Mouse (Mus musculus) forebrain, postnatal 0 days (tissue): ENCODE data around the gene Ccpg1. TPM values are rescaled to one million over a fixed set of nuclear protein-coding genes. Genes with fewer than 3 reads are reported as not detected.

ENCODE experiments used
- ATAC-seq: fragments of 200-750 bp; cut with Nextera tagmentation; 2 replicates; pipeline ENCODE4 v1.8.0; 2017; ENCODE audit warnings: mild to moderate bottlenecking, moderate library complexity
- DNase-seq: peaks from one replicate; pipeline ENCODE4 v3.0.0-alpha.2; 2015
- H3K27ac ChIP-seq: fragments of 300-500 bp; sonication (generic); 2 replicates; pipeline ENCODE4 v1.5.1; 2014; ENCODE audit warnings: low read depth, mild to moderate bottlenecking, antibody characterized with exemption, low read length, moderate library complexity, mixed read lengths
- H3K27me3 ChIP-seq: fragments of 300-500 bp; sonication (generic); 2 replicates; pipeline ENCODE4 v1.6.1; 2014; ENCODE audit warnings: mild to moderate bottlenecking, low read length, mixed read lengths; ENCODE audit not compliant: insufficient read depth
- H3K36me3 ChIP-seq: fragments of 300-500 bp; sonication (generic); 2 replicates; pipeline ENCODE4 v1.6.1; 2014; ENCODE audit warnings: mild to moderate bottlenecking, moderate library complexity; ENCODE audit not compliant: insufficient read depth
- H3K4me1 ChIP-seq: fragments of 300-500 bp; sonication (generic); 2 replicates; pipeline ENCODE4 v1.6.1; 2014; ENCODE audit warnings: antibody characterized with exemption; ENCODE audit not compliant: insufficient read depth
- H3K4me2 ChIP-seq: fragments of 300-500 bp; sonication (generic); 2 replicates; pipeline ENCODE4 v1.6.1; 2014; ENCODE audit warnings: low read depth, mild to moderate bottlenecking, moderate library complexity
- H3K4me3 ChIP-seq: fragments of 300-500 bp; sonication (generic); 2 replicates; pipeline ENCODE4 v1.5.1; 2014; ENCODE audit warnings: low read depth, low read length, mixed read lengths
- H3K9ac ChIP-seq: fragments of 300-500 bp; sonication (generic); 2 replicates; pipeline ENCODE4 v1.6.1; 2014; ENCODE audit warnings: mild to moderate bottlenecking
- H3K9me3 ChIP-seq: fragments of 300-500 bp; sonication (generic); 2 replicates; pipeline ENCODE4 v1.6.1; 2016; ENCODE audit warnings: low read length
- CTCF ChIP-seq: sonication (generic); IDR thresholded peaks from 2 replicates; pipeline ENCODE4 v1.5.1; 2016; ENCODE audit warnings: antibody characterized with exemption, control low read depth, low read depth
- WGBS: fragments of 180-500 bp; shearing (Covaris S2); extraction: QIAGEN DNeasy Blood & Tissue Kit; methylation state at CpG from one replicate; pipeline ENCODE4 v1.1.7; 2014; 5-methylcytosine and 5-hydroxymethylcytosine counted together
- polyA plus RNA-seq: library from polyadenylated mRNA; unstranded; fragments of >200 nt; fragmentation: Nextera tagmentation; extraction: Ambion mirVana; gene quantifications from 2 replicates; pipeline ENCODE4 v1.2.1, GENCODE M21; 2015
- total RNA-seq: library from RNA; depleted of rRNA; stranded (reverse); fragments of >200 nt; gene quantifications from 2 replicates; pipeline ENCODE4 v1.2.3, GENCODE M21; 2014

The Ccpg1 gene
- total and polyA plus RNA-seq, 2 experiments from 2014 or later: 31.9 to 42.5 TPM

DNA sequence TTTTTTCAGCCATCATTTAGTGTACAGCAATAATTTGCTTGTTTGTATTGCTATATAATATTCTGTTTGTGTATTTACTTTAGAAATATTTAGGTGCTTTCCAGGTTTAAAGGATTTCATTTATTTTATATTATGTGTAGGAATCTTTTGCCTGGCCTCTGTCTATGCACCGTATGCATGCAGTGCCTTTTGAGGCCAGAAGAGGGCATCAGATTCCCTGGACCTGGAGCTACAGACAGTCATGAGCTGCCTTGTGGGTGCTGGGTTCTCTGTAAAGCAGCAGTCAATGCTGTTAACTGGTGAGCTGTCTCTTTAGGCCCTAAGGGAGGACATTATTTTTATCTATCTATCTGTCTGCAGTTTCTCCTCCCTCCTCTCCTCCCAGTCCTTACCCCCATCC is 29.7 kb upstream of the Ccpg1 start:
- no peaks in the 10 kb centered on the region for H3K9me3 ChIP-seq
- TF ChIP-seq CTCF: peak; percentile 82
- no peaks in the 10 kb centered on the region for H3K36me3 ChIP-seq
- DNase-seq (peak; percentile 69), ATAC-seq (peak; percentile 58)
- H3K27me3 ChIP-seq: no peaks in the 10 kb centered on the region
- H3K9ac ChIP-seq: no peak overlapping the region
- no peak overlapping the region for H3K4me3 ChIP-seq
- WGBS: 13% methylated on average over 1 of the region's 1 CpGs
- no peak overlapping the region for H3K4me2 ChIP-seq
- H3K27ac ChIP-seq: no peak overlapping the region
- peaks cover 4% of the 10 kb centered on the region; the same call in 1 of the 2 replicates for H3K4me1 ChIP-seq

DNA sequence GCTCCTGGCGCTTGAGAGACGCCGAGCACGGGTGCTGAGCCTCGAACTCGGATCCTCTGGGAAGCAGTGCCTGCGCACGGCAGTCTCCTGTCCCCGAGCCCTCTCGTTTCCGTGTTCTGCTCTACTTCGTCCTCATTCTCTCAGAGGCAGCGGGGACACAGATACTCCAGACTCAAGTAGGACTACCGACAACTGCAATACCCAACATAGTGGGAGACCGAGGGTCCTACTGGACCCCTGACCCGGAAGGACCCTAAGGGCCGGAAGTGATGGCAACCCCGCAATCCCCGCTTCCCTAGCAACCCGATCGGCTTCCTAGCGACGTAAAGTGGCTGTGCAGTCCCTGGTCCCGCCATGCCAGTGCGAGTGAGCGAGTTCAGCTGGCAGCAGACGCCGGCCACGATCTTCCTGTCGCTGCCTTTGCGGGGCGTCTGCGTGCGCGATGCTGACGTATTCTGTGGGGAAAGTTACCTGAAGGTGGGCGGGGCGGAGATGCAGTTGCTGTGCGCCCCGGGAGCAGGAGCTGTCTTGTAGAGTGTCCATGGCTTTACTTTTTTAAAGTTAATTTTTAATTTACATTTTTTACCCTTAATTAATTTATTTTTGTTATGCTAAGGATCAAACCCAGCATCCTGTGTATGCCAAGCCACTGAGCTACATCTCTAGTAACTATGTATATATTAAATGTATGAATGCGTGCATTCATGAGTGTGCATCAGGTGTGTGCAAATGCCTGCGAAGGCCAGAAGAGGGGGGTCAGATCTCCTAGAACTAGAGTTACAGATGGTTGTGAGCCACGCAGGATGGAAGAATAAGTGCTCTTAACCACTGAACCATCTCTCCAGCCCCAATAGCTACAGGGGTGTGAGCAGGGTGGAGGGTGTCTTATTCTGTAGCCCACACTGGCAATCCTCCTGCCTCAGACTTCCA is 26.4 kb upstream of the Ccpg1 start, which contains the start of the genes Dyx1c1 and Gm44503:
TSS of gene Dyx1c1 (plus strand) at position 265 of the 930 bp plus-strand sequence.
TSS of gene Gm44503 (plus strand) at position 332 of the 930 bp plus-strand sequence.
- H3K27ac ChIP-seq: peak within 1 kb of the TSS; percentile 54

DNA sequence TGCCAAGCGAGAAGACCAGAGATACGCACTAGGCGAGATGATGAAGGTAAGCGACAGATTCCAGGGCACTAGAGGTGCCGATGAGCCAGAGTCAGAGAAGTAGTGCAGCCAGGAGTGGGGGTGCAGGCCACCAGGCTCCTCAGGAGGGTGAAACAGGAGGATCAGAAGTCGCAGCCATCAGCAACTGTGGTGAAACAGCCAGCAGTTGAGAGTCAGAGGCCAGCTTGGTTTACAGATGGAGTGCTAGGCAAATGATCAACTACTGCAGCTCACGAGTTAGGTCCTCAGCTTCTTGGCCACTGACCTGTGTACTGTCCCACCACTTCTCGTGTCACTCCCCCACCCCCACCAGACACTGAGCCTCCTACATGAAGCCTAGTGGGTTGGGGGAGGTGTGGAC is 23.9 kb upstream of the Ccpg1 start:
- TF ChIP-seq CTCF: no peak
- no peak for ATAC-seq
- no peak overlapping the region for H3K4me3 ChIP-seq
- no peak for DNase-seq
- H3K36me3 ChIP-seq: no peaks in the 10 kb centered on the region
- no peak overlapping the region for H3K4me2 ChIP-seq
- 78% methylated on average over 8 of the region's 8 CpGs for WGBS
- peaks cover 4% of the 10 kb centered on the region; the same call in 1 of the 2 replicates for H3K4me1 ChIP-seq
- H3K27ac ChIP-seq: no peak overlapping the region
- H3K9ac ChIP-seq: no peak overlapping the region
- H3K9me3 ChIP-seq: no peaks in the 10 kb centered on the region
- H3K27me3 ChIP-seq: no peaks in the 10 kb centered on the region

More for the DNA sequence above, 26.4 kb upstream of the Ccpg1 start, which contains the start of the genes Dyx1c1 and Gm44503:
- WGBS: 3% methylated on average over 43 of the region's 43 CpGs
- H3K36me3 ChIP-seq: no peaks in the 10 kb centered on the region
- DNase-seq (peak; percentile 90), ATAC-seq (peak; percentile 98)
- peak within 1 kb of the TSS; percentile 69 for H3K4me2 ChIP-seq
- H3K9ac ChIP-seq: peak within 1 kb of the TSS; percentile 57
- no peaks in the 10 kb centered on the region for H3K9me3 ChIP-seq
- no peaks in the 10 kb centered on the region for H3K27me3 ChIP-seq
- TF ChIP-seq CTCF: peak; percentile 58
- peak within 1 kb of the TSS; percentile 59 for H3K4me3 ChIP-seq
- H3K4me1 ChIP-seq: peaks cover 4% of the 10 kb centered on the region; the same call in 1 of the 2 replicates

DNA sequence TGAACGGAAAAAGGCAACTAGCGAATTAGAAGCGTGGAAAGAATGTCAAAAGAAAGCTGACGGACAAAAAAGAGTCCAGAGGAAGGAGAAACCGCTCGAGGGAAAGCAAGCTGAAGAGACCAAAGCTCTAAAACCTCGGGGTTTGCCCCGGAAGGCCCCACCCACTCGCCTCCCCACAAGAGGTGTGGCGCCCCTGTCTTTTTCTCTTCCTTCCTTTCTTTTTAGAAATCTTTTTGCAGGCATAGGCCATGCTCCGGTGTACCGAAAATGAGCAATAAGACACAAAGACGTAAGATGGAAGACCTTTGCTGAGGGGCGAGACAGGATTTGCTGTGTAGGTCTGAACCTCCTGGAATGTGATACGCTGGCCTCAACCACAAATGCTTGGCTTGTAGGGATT is 23.3 kb upstream of the Ccpg1 start:
- Histone ChIP-seq H3K27me3 (no peaks in the 10 kb centered on the region), H3K4me3 (no peak overlapping the region), H3K9me3 (no peaks in the 10 kb centered on the region), H3K9ac (no peak overlapping the region), H3K27ac (no peak overlapping the region), H3K36me3 (no peaks in the 10 kb centered on the region), H3K4me1 (peaks cover 4% of the 10 kb centered on the region; the same call in 1 of the 2 replicates), H3K4me2 (no peak overlapping the region)
- 74% methylated on average over 15 of the region's 15 CpGs for WGBS
- ATAC-seq: no peak
- DNase-seq: no peak
- no peak for TF ChIP-seq CTCF

GRCm38 (mm10) chr9:72968349-72969061 is 16.7 kb upstream of the Ccpg1 start:
- H3K9me3 ChIP-seq: no peaks in the 10 kb centered on the region
- TF ChIP-seq CTCF: peak; percentile 85
- H3K27me3 ChIP-seq: no peaks in the 10 kb centered on the region
- ATAC-seq (peak; percentile 96), DNase-seq (peak; percentile 91)
- no peak overlapping the region; the same call in 1 of the 2 replicates for H3K9ac ChIP-seq
- no peak overlapping the region for H3K4me2 ChIP-seq
- H3K27ac ChIP-seq: peak overlapping the region; percentile 80
- H3K4me1 ChIP-seq: no peaks in the 10 kb centered on the region
- no peaks in the 10 kb centered on the region for H3K36me3 ChIP-seq
- H3K4me3 ChIP-seq: no peak overlapping the region
- WGBS: 22% methylated on average over 11 of the region's 11 CpGs

GRCm38 (mm10) chr9:72969874-72970273 is 15.4 kb upstream of the Ccpg1 start:
- DNase-seq: no peak
- Histone ChIP-seq H3K4me3 (no peak overlapping the region), H3K27me3 (no peaks in the 10 kb centered on the region), H3K4me2 (no peak overlapping the region), H3K9ac (no peak overlapping the region), H3K4me1 (no peaks in the 10 kb centered on the region), H3K9me3 (no peaks in the 10 kb centered on the region), H3K27ac (0 out of 2 replicates have a peak overlapping the region, but pooled peaks have one; percentile 21), H3K36me3 (no peaks in the 10 kb centered on the region)
- TF ChIP-seq CTCF: 0 out of 2 replicates have a peak, but pooled peaks have one; percentile 9
- WGBS: 69% methylated on average over 7 of the region's 7 CpGs
- no peak for ATAC-seq

GRCm38 (mm10) chr9:72972435-72972834 is 12.8 kb upstream of the Ccpg1 start:
- no peak overlapping the region for H3K4me2 ChIP-seq
- no peaks in the 10 kb centered on the region for H3K4me1 ChIP-seq
- no peak for TF ChIP-seq CTCF
- no peaks in the 10 kb centered on the region for H3K36me3 ChIP-seq
- DNase-seq (peak; percentile 36), ATAC-seq (no peak)
- H3K27me3 ChIP-seq: no peaks in the 10 kb centered on the region
- no peaks in the 10 kb centered on the region for H3K9me3 ChIP-seq
- H3K9ac ChIP-seq: no peak overlapping the region
- no peak overlapping the region for H3K27ac ChIP-seq
- WGBS: 66% methylated on average over 5 of the region's 5 CpGs
- no peak overlapping the region for H3K4me3 ChIP-seq
